Mouse (Mus musculus): ENCODE results near the gene Eif4e1b. TPM values are rescaled to one million over a fixed set of nuclear protein-coding genes. Genes with fewer than 3 reads are reported as not detected.

Gene Eif4e1b
- not detected in 2 replicates for polyA plus RNA-seq (2015; fragmentation: Nextera tagmentation; extraction: Ambion mirVana)

DNA sequence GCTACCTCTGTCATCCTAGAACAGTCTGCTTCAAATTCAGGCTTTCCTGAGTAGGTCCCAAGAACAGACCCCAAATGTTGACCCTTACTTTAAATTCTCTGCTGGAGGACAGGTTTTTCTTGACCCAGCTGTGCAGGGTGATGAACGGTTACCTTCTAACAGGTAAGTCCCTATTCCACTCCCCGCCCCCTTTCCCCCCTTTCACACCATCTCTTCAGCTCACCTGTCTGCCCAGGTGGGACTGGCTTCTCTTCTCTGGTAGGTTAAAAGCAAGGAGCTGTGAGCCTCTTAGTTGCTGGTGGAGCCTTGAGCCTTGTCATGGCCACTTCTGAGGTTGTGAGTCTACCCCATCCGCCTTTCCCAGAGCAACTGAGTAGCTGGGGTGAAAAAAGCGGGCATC is at the start of gene Eif4e1b:
Eif4e1b (plus strand) TSS at position 301 of the 400 bp plus-strand sequence.
- no peaks in the 10 kb centered on the region for H3K9me3 ChIP-seq
- no peak within 1 kb of the TSS for H3K4me2 ChIP-seq (replicated peaks)
- H3K9ac ChIP-seq: no peak within 1 kb of the TSS
- H3K4me3 ChIP-seq (replicated peaks): no peak within 1 kb of the TSS
- no peaks in the 10 kb centered on the region; the same call in 1 of the 2 replicates for H3K4me1 ChIP-seq (replicated peaks)
- no peak for ATAC-seq
- no peak within 1 kb of the TSS for H3K27ac ChIP-seq
- WGBS: 81% methylated on average over 4 of the region's 4 CpGs
- no peaks in the 10 kb centered on the region for H3K36me3 ChIP-seq
- H3K27me3 ChIP-seq (replicated peaks): no peaks in the 10 kb centered on the region

DNA sequence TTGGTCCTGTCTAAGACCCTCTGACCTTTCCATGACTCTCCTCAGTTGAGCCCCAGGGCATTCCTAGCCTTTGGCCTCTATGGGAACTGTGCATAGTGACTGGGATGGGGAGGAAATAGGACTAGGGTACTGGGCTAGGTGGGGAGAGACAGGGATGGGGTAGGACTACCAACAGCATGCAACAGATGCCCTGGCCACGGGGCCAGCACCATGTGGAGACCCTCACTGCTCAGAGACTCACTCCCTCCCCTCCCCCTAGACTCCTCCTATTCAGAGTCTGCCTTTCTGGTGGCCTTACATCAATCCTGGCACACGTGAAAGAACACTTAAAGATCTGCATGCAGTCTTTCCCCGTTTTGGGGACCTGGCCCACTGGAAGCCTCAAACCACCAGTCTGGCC is 46.9 kb upstream of the Eif4e1b start:
- Histone ChIP-seq H3K9ac (no peak overlapping the region), H3K27me3 (replicated peaks) (peaks cover 47% of the 10 kb centered on the region), H3K36me3 (no peaks in the 10 kb centered on the region), H3K4me1 (replicated peaks) (peaks cover 9% of the 10 kb centered on the region), H3K9me3 (no peaks in the 10 kb centered on the region), H3K4me2 (replicated peaks) (peak overlapping the region; percentile 81; the same call in 1 of the 2 replicates), H3K27ac (no peak overlapping the region), H3K4me3 (replicated peaks) (0 out of 2 replicates have a peak overlapping the region, but pooled peaks have one; percentile 41)
- 35% methylated on average over 3 of the region's 3 CpGs for WGBS
- ATAC-seq: no peak

DNA sequence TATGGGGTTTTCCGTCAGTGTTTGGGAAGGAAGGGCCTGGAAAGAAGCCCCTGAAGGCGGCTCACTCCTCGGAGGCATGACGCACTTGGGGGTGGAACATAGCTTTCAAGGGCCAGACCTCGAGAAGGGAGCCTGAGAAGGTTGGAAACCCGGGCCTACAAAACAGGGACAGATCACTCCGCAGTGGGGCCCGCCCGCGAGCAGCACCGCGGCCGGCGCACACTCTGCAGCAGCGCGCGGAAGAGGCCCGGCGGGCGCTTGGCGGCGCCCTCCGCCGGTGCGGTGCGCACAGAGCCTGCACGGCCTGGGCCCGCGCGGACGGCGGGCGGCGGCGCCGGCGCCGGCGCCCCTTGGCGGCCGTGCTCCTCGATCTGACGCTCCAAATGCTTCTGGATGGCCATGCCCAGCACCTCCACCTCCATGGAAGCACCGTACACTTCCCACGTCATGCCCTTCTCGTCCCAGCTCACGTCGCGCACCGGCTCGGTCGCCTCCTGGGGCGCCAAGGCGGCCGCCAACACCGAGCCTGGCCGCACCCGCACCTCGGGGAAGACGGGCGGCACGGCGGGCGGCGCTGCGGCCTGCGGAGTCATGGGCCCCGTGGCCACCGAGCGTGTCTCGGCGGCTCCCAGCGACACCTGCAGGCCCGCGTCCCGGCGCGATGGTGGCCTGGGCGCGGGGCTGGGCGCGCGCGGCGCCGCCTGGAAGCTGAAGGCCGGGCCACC is 46.1 kb upstream of the Eif4e1b start:
- H3K4me1 ChIP-seq (replicated peaks): peaks cover 9% of the 10 kb centered on the region
- H3K27me3 ChIP-seq (replicated peaks): peaks cover 47% of the 10 kb centered on the region
- no peaks in the 10 kb centered on the region for H3K9me3 ChIP-seq
- 1% methylated on average over 85 of the region's 87 CpGs for WGBS
- peak overlapping the region; percentile 41 for H3K4me3 ChIP-seq (replicated peaks)
- H3K27ac ChIP-seq: no peak overlapping the region
- ATAC-seq: peak; percentile 89
- H3K36me3 ChIP-seq: no peaks in the 10 kb centered on the region
- peak overlapping the region; percentile 32; the same call in 1 of the 2 replicates for H3K9ac ChIP-seq
- H3K4me2 ChIP-seq (replicated peaks): peak overlapping the region; percentile 81

DNA sequence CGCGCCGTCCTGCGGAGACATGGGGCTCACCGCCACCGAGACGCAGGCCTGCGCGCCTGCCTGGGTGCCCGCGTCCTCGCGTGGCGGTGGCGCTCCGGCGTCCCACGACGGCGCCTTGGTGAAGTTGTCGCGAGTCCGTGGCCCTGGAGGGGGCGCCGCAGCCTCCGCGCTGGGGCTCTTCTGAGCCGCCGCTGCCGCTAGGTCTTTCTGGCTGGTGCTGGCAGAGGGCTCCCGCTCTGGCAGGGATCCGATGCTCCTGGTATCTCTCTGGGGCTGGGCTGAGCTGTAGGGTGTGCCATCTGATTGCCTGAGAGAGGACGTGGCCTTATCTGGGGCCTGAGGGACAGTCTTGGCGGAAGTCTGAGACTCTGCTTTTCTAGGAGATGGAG is 45.6 kb upstream of the Eif4e1b start:
- no peak for ATAC-seq
- Histone ChIP-seq H3K9ac (peak overlapping the region; percentile 32; the same call in 1 of the 2 replicates), H3K9me3 (no peaks in the 10 kb centered on the region), H3K4me2 (replicated peaks) (peak overlapping the region; percentile 81), H3K27me3 (replicated peaks) (peaks cover 47% of the 10 kb centered on the region), H3K4me1 (replicated peaks) (peaks cover 9% of the 10 kb centered on the region), H3K36me3 (no peaks in the 10 kb centered on the region), H3K27ac (no peak overlapping the region), H3K4me3 (replicated peaks) (peak overlapping the region; percentile 41)
- 4% methylated on average over 34 of the region's 34 CpGs for WGBS

DNA sequence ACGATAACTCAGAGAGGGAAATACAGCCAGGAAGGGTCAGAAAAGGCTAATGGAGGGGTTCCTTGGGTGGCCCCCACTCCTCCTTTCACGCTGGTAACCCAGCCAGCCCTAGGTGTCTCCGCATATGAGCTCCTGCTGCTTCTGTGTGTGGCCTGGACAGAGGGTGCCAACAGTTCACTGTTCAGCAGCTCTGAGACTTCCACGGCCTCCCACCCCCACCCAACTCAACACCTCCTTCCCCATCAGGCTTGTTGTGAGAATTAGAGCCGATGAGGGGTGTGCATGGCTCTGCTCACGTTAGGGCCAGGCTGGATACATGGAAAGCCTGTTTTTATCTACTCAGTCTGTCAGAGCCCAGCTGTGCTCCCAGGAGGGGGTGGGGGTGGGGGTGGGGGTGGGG is 37.7 kb upstream of the Eif4e1b start:
- 51% methylated on average over 6 of the region's 6 CpGs for WGBS
- no peak overlapping the region for H3K4me3 ChIP-seq (replicated peaks)
- ATAC-seq: no peak
- H3K9ac ChIP-seq: no peak overlapping the region
- peaks cover 5% of the 10 kb centered on the region for H3K4me1 ChIP-seq (replicated peaks)
- H3K36me3 ChIP-seq: no peaks in the 10 kb centered on the region
- no peak overlapping the region for H3K27ac ChIP-seq
- peaks cover 27% of the 10 kb centered on the region for H3K27me3 ChIP-seq (replicated peaks)
- no peaks in the 10 kb centered on the region for H3K9me3 ChIP-seq
- no peak overlapping the region for H3K4me2 ChIP-seq (replicated peaks)

DNA sequence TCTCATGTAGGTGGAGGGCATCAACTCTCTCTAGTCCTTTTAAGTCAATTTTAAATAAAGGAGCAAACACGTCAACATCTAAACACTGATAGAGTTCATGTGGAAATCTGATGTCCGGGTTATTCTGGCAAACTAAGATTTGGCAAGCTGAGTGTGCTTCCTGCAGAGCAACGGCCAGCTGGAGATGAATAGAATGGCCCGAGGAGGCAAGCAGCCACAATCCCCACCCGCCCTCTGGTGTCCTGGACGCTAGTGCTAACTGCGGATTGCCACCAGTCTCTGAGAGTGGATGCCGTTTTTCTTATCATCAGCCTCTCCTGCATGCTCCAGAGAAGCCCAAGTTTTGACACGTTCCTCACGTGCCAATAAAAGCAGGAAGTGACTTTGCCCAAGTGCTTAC is 36.9 kb upstream of the Eif4e1b start:
- Histone ChIP-seq H3K9ac (no peak overlapping the region), H3K9me3 (no peaks in the 10 kb centered on the region), H3K4me2 (replicated peaks) (no peak overlapping the region), H3K36me3 (no peaks in the 10 kb centered on the region), H3K27ac (no peak overlapping the region), H3K27me3 (replicated peaks) (peaks cover 28% of the 10 kb centered on the region), H3K4me3 (replicated peaks) (no peak overlapping the region), H3K4me1 (replicated peaks) (peaks cover 5% of the 10 kb centered on the region)
- WGBS: 40% methylated on average over 10 of the region's 10 CpGs
- no peak for ATAC-seq

DNA sequence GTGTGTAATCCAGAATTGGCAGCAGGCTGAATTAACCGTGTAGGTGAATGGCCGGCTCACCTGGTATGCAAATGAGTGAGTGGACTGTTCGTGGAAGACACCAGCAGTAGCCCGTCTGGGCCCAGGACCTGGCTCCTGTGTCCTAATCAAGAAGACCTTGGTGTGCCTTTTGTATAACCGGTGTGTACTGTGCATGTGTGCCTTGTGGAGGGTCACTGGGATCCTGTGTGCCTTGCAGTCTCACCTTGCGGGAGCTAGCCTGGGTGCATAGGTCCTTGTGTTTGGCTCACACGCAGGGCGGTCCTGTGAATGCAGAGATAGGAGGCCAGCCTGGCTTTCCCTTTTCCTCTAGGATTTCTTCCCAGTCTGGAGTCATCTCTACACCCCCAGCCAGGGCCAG is 35.6 kb upstream of the Eif4e1b start:
- H3K4me1 ChIP-seq (replicated peaks): peaks cover 5% of the 10 kb centered on the region
- no peak for ATAC-seq
- no peak overlapping the region for H3K4me2 ChIP-seq (replicated peaks)
- peaks cover 28% of the 10 kb centered on the region for H3K27me3 ChIP-seq (replicated peaks)
- no peak overlapping the region for H3K9ac ChIP-seq
- H3K27ac ChIP-seq: no peak overlapping the region
- H3K4me3 ChIP-seq (replicated peaks): no peak overlapping the region
- H3K36me3 ChIP-seq: no peaks in the 10 kb centered on the region
- no peaks in the 10 kb centered on the region for H3K9me3 ChIP-seq
- WGBS: 83% methylated on average over 8 of the region's 8 CpGs

DNA sequence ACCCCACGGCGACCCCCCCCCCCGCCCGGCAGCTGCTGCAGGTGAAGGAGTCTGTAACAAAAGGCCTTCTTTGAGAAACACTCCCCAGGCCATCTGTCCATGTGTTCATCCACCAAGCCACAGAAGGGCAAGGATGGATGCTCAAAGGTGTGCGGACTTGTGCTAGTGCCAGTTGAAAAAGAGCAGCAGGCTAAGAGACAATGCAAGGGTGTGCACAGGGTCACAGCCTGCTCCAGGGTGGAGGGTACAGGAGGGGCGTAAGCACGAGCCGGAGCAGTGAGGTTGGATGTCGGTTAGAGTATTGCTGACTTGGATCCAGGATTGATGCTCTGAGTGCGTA is 35.1 kb upstream of the Eif4e1b start:
- Histone ChIP-seq H3K4me2 (replicated peaks) (peak overlapping the region; percentile 95), H3K4me3 (replicated peaks) (0 out of 2 replicates have a peak overlapping the region, but pooled peaks have one; percentile 56)
- whole genome bisulfite sequencing: 48% methylated on average over 10 of the region's 10 CpGs

DNA sequence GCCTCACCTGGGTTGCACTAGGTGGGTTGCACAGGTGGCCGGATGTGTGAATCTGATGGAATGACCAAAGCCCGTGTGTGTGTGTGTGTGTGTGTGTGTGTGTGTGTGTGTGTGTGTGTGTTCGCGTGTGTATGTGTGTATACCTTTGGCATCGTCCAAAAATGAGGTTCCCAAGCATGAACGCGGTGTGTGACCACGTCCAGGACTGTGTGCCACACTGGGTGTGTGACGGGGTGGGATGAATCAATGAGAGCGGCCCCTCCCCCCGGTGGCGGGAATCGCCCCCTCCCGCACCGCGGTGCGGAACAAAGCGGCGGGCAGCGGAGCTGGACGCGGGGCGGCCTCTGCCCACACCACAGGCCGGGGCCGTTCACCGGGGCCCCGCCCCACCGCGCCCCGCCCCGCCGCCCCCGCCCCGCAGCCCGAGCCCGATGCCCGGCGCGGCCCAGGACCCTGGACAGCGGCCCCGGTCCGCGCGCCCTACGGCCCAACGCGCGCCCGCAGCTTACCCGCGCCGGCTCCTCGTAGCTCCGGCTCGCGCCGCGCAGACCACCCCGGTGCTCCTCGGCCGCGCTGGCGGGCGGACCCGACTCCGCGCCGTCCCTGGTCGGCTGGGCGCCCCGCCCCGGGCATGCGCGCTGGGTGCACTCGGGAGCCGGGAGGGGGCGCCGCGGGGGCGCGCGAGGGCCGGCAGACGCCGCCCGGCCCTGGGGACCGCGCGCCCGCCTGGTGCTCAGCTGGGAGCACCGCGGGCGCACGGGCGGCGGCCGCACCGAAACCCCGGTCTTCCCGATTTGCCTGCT is 34.5 kb upstream of the Eif4e1b start:
- peak overlapping the region; percentile 95 for H3K4me2 ChIP-seq (replicated peaks)
- no peaks in the 10 kb centered on the region for H3K9me3 ChIP-seq
- peak overlapping the region; percentile 26; the same call in 1 of the 2 replicates for H3K9ac ChIP-seq
- peak overlapping the region; percentile 56 for H3K4me3 ChIP-seq (replicated peaks)
- H3K27ac ChIP-seq: no peak overlapping the region
- H3K4me1 ChIP-seq (replicated peaks): peaks cover 5% of the 10 kb centered on the region
- no peaks in the 10 kb centered on the region for H3K36me3 ChIP-seq
- ATAC-seq: peak; percentile 86
- H3K27me3 ChIP-seq (replicated peaks): peaks cover 30% of the 10 kb centered on the region
- WGBS: 4% methylated on average over 43 of the region's 100 CpGs

More for the DNA sequence above, 35.1 kb upstream of the Eif4e1b start:
- H3K4me1 ChIP-seq (replicated peaks): peaks cover 5% of the 10 kb centered on the region
- H3K27me3 ChIP-seq (replicated peaks): peaks cover 28% of the 10 kb centered on the region
- H3K9ac ChIP-seq: no peak overlapping the region
- no peak overlapping the region for H3K27ac ChIP-seq
- peak; percentile 15; the same call in 1 of the 2 replicates for ATAC-seq
- H3K36me3 ChIP-seq: no peaks in the 10 kb centered on the region
- no peaks in the 10 kb centered on the region for H3K9me3 ChIP-seq

DNA sequence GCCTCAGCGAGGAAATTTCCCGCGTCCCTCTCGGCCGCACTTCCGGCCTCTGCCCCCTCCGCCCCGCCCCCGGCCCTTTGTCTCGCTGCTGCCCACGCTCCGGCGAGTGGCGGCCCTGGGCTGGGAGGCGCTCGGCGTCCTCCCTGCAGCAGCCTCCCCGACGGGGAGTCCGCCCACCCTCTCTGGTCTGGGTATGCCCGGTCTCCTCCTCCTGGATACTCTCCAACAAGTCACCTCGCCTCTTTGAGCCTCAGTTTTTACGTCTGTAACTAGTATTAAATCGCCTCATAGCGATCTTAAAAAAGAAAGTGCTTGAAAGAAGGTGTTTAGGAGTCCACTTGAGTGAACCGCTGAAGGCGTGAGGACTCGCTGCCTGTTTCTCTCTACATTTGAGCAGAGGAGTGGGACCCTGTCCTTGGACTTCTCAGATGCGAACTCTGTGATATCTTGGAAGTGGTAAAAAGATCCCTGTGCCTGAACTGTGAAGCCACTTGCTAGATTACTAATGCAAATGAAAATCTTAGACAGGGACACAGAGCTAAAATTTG is 33.9 kb upstream of the Eif4e1b start, which contains the start of gene Gprin1:
Gprin1 (minus strand) TSS at position 11 of the 548 bp plus-strand sequence.
- peak; percentile 53 for ATAC-seq
- H3K4me2 ChIP-seq (replicated peaks): peak within 1 kb of the TSS; percentile 95
- H3K27ac ChIP-seq: no peak within 1 kb of the TSS
- H3K4me1 ChIP-seq (replicated peaks): peaks cover 5% of the 10 kb centered on the region
- peak within 1 kb of the TSS; percentile 56 for H3K4me3 ChIP-seq (replicated peaks)
- no peaks in the 10 kb centered on the region for H3K9me3 ChIP-seq
- H3K36me3 ChIP-seq: no peaks in the 10 kb centered on the region
- WGBS: 3% methylated on average over 29 of the region's 29 CpGs
- H3K27me3 ChIP-seq (replicated peaks): peaks cover 34% of the 10 kb centered on the region
- peak within 1 kb of the TSS; percentile 26; the same call in 1 of the 2 replicates for H3K9ac ChIP-seq

DNA sequence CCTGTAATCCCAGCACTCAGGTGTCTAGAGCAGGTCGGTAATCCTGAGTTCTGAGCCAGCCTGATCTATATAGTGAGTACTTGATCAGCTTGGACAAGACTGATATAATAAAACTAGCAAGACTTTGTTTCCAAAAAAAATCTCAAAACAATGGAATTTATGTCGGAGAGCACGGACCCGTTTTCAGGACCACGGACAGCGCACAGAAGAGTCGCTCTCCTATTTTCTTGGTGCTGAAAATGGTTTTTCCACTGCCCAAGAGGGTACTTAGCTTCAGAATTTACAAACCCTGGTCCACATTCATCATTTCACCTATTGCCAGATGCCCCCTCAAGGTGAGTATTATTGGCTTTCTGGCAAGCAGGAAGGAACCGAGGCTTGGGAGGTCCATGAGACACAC is 33.1 kb upstream of the Eif4e1b start:
- H3K9me3 ChIP-seq: no peaks in the 10 kb centered on the region
- H3K4me2 ChIP-seq (replicated peaks): no peak overlapping the region
- H3K27ac ChIP-seq: no peak overlapping the region
- no peak for ATAC-seq
- H3K9ac ChIP-seq: no peak overlapping the region
- peaks cover 34% of the 10 kb centered on the region for H3K27me3 ChIP-seq (replicated peaks)
- 3% methylated on average over 8 of the region's 8 CpGs for WGBS
- H3K4me1 ChIP-seq (replicated peaks): peaks cover 5% of the 10 kb centered on the region
- H3K4me3 ChIP-seq (replicated peaks): no peak overlapping the region
- H3K36me3 ChIP-seq: no peaks in the 10 kb centered on the region

DNA sequence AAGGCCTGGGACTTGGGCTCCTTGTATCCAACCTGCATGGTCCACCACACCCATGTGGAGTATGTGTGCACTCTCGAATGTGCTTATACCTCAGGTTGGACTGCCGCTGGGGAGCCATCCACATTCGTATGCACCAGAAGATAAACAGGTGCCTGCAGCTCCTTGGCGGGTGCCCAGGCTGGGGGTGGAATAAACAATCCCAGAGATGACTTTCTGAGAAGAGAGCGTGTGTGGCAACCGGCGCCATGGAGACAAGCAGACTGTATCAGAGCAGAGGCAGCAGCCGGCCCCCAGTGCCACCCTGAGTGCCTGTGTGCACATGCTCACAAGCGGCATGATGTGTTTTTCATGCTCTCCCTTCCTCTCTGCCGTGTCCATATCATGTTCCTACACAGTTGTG is 31.1 kb upstream of the Eif4e1b start:
- Histone ChIP-seq H3K4me3 (replicated peaks) (no peak overlapping the region), H3K9ac (no peak overlapping the region), H3K27ac (no peak overlapping the region), H3K4me1 (replicated peaks) (peaks cover 5% of the 10 kb centered on the region), H3K4me2 (replicated peaks) (no peak overlapping the region), H3K36me3 (no peaks in the 10 kb centered on the region), H3K9me3 (no peaks in the 10 kb centered on the region), H3K27me3 (replicated peaks) (peaks cover 33% of the 10 kb centered on the region)
- ATAC-seq: no peak
- 64% methylated on average over 10 of the region's 10 CpGs for WGBS
